Mouse (Mus musculus) activated CD4-positive, CD25-positive, alpha-beta regulatory T cell (primary cell): ENCODE data around the gene Chmp2b. TPM values are rescaled to one million over a fixed set of nuclear protein-coding genes. Genes with fewer than 3 reads are reported as not detected.

Source experiments
- polyA plus RNA-seq, 2 experiments: library from polyadenylated mRNA; unstranded; fragments of 100-300 nt; shearing (Covaris generic); gene quantifications; one replicate each; pipeline ENCODE4 v1.2.1; 2017

Gene Chmp2b
- polyA plus RNA-seq: 10 to 100 TPM; 38.1 to 47.6 TPM

GRCm38 (mm10) chr16:65561963-65562863 is at the start of gene Chmp2b:
Gene Chmp2b (minus strand): TSS chr16:65562726.

GRCm38 (mm10) chr16:65520211-65520610 is 42.3 kb downstream of the Chmp2b start, which contains the start of gene Pou1f1:
Gene Pou1f1 (plus strand): TSS chr16:65520511.

Other genes starting within 250 kb of the Chmp2b start
- under 1 TPM in 1 of 2 experiments, not detected in 1; 0.10 TPM for gene Pou1f1, start 42.2 kb downstream of the Chmp2b start, polyA plus RNA-seq